Mouse (Mus musculus): ENCODE data around the gene Vsig8. TPM values are rescaled to one million over a fixed set of nuclear protein-coding genes. Genes with fewer than 3 reads are reported as not detected.

The Vsig8 gene
- polyA plus RNA-seq, 1 experiment from 2014 or later = 1.8 TPM

DNA sequence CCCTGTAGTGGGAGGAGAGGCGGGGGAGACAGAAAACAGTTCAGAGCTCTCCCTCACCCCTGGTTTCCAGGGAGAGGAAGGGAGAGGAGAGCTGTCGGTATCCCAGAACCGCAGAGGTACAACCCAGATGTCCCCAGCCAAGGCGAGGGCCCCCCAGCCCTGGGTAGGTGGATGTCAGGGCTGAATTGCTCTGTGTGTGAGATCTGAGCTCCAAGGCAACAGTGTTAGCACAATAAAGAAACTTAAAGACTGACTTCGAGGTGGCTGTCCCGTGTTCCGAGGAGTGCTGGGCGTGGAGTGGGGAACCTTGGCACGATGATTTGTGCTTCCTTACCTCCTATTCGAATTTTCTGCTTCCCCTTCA lies 7.7 kb downstream of the Vsig8 start:
- Histone ChIP-seq H3K4me3 (replicated peaks) (peak overlapping the region; percentile 57), H3K36me3 (no peaks in the 10 kb centered on the region), H3K27me3 (replicated peaks) (peaks cover 9% of the 10 kb centered on the region; the same call in 1 of the 2 replicates), H3K27ac (no peak overlapping the region), H3K9me3 (no peaks in the 10 kb centered on the region), H3K4me2 (peak overlapping the region; percentile 97), H3K9ac (peak overlapping the region; percentile 30; the same call in 1 of the 2 replicates), H3K4me1 (peaks cover 9% of the 10 kb centered on the region)
- no peak for ATAC-seq (ENCODE audit: insufficient read depth, low FRiP score, low read depth)
- WGBS = 4% methylated on average over 10 of the region's 10 CpGs

- no peak overlapping the region for H3K4me2 ChIP-seq
- 0 out of 2 replicates have a peak, but pooled peaks cover 9% of the 10 kb centered on the region for H3K27me3 ChIP-seq (replicated peaks)
- no peak overlapping the region for H3K9ac ChIP-seq
- H3K27ac ChIP-seq = no peak overlapping the region
- H3K4me1 ChIP-seq = peaks cover 9% of the 10 kb centered on the region
- H3K4me3 ChIP-seq (replicated peaks) = no peak overlapping the region
- WGBS = 66% methylated on average over 3 of the region's 3 CpGs
- no peaks in the 10 kb centered on the region for H3K36me3 ChIP-seq
- H3K9me3 ChIP-seq = no peaks in the 10 kb centered on the region
- no peak for ATAC-seq (ENCODE audit: insufficient read depth, low FRiP score, low read depth)
These were observed 10.4 kb downstream of the Vsig8 start for GRCm38 (mm10) chr1:172566131-172566530.

DNA sequence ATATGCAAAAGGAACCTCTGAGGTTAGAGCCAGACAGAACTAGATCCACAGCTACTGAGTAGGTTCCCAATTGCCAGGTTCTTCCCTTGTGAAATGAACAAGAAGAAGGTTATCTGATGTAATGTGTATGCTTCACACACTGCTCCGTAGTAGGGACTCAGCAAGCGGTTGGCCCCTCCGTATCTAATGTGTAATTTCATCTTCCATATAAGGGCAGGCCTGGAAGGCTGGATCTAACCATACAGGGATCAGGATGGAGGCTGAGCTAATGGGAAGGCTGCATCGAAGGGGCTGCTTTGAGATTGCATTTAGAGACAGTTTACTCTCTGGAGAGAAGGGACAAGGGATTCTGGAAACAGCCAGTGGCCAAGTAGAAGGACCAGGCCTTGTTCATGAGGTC lies 12.0 kb downstream of the Vsig8 start:
- no peak for ATAC-seq (ENCODE audit: insufficient read depth, low FRiP score, low read depth)
- 0 out of 2 replicates have a peak, but pooled peaks cover 2% of the 10 kb centered on the region for H3K27me3 ChIP-seq (replicated peaks)
- no peaks in the 10 kb centered on the region for H3K36me3 ChIP-seq
- no peaks in the 10 kb centered on the region for H3K4me1 ChIP-seq
- H3K27ac ChIP-seq = no peak overlapping the region
- no peak overlapping the region for H3K4me3 ChIP-seq (replicated peaks)
- 38% methylated on average over 4 of the region's 4 CpGs for WGBS
- no peaks in the 10 kb centered on the region for H3K9me3 ChIP-seq
- H3K4me2 ChIP-seq = no peak overlapping the region
- no peak overlapping the region for H3K9ac ChIP-seq

DNA sequence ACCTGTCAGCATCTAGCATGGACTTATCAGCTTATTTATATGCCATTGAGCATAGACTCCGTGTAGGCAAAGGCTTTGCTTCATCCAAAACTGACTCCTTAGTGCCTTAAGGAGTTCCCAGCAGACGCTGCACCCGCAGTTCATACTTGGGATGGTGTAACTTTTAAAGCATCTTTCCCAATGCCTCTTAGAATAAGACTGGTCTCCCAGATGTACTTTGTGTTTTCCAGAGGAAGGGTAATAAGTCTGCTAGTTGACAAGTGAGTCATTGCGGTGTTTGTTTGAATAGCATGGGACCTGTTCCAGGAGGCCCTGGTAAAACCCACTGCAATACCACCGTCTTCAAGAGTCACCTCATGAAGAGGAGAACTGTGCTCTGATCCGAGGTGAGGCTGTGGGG lies 24.4 kb downstream of the Vsig8 start:
- Histone ChIP-seq H3K4me1 (no peaks in the 10 kb centered on the region), H3K27ac (no peak overlapping the region), H3K4me3 (replicated peaks) (no peak overlapping the region), H3K27me3 (replicated peaks) (peaks cover 1% of the 10 kb centered on the region; the same call in 1 of the 2 replicates), H3K36me3 (no peaks in the 10 kb centered on the region), H3K9me3 (no peaks in the 10 kb centered on the region), H3K4me2 (no peak overlapping the region), H3K9ac (no peak overlapping the region)
- ATAC-seq (ENCODE audit: insufficient read depth, low FRiP score, low read depth) = no peak
- WGBS = 49% methylated on average over 6 of the region's 6 CpGs

DNA sequence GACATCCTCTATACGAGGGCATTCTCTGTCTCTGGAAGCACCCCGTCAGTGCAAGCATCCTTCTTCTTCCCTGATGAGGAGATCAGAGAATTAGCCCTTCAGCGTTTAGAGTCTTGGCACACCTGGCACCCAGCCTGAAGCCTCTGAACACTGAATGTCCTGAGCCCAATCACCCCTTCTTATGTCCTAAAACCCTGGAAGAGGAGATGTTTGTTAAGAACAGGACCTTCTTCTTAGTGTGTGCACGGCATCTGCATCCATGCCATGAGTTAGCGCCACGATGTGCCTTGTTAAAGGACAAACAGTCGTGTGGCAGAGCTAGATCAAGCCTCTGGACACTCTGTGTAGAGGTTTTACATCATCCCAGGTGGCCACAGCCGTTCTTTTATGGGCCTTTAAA lies 26.7 kb downstream of the Vsig8 start:
- WGBS = 81% methylated on average over 8 of the region's 8 CpGs
- no peak for ATAC-seq (ENCODE audit: insufficient read depth, low FRiP score, low read depth)
- no peak overlapping the region for H3K4me2 ChIP-seq
- H3K36me3 ChIP-seq = no peaks in the 10 kb centered on the region
- no peak overlapping the region for H3K27ac ChIP-seq
- H3K4me3 ChIP-seq (replicated peaks) = no peak overlapping the region
- no peak overlapping the region for H3K9ac ChIP-seq
- peaks cover 8% of the 10 kb centered on the region; the same call in 1 of the 2 replicates for H3K27me3 ChIP-seq (replicated peaks)
- no peaks in the 10 kb centered on the region for H3K9me3 ChIP-seq
- H3K4me1 ChIP-seq = no peaks in the 10 kb centered on the region

DNA sequence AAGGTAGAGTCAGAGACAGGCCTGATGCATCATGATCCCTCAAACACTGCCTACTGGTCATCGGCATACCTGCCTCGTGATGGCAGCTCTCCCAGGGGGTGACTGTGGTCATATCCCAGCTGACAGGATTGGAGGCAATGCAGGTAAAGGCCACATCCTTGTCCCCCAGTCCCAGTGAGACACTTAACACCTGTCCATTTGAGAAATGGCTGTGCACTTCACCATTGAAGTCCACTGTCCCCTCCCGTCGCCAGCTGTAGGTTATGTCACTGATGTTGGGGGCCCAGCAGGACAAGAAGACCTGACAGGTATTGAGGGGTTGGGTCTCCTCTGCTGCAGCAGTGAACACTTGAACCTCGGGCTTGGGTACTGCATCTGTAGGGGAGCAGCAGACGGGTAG lies 28.5 kb downstream of the Vsig8 start:
- 84% methylated on average over 6 of the region's 6 CpGs for WGBS
- no peak for ATAC-seq (ENCODE audit: insufficient read depth, low FRiP score, low read depth)
- H3K36me3 ChIP-seq = no peaks in the 10 kb centered on the region

DNA sequence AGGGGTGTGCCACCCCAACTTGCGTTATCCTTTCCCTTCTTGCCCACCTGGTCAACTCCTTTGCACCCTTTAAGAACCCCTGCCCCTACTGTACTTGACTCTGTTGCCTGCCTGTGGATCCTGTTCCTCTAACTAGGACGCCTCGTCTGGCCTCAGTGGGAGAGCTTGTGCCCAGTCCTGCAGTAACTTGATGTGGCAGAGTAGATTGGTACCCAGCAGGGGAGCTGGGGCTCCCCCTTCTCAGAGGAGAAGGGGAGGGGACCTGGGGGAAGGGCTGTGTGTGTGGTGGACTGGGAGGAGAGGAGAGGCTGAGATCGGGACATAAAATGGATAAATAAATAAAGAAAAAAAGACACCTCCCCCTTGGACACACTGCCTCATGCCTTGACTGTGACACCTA lies 29.3 kb downstream of the Vsig8 start:
- no peak overlapping the region for H3K9ac ChIP-seq
- no peaks in the 10 kb centered on the region for H3K9me3 ChIP-seq
- H3K27me3 ChIP-seq (replicated peaks) = peaks cover 8% of the 10 kb centered on the region; the same call in 1 of the 2 replicates
- H3K36me3 ChIP-seq = no peaks in the 10 kb centered on the region
- ATAC-seq (ENCODE audit: insufficient read depth, low FRiP score, low read depth) = no peak
- 50% methylated on average over 4 of the region's 4 CpGs for WGBS
- no peak overlapping the region for H3K27ac ChIP-seq
- H3K4me2 ChIP-seq = no peak overlapping the region
- no peak overlapping the region for H3K4me3 ChIP-seq (replicated peaks)
- H3K4me1 ChIP-seq = no peaks in the 10 kb centered on the region

More for the DNA sequence above, 28.5 kb downstream of the Vsig8 start:
- H3K9me3 ChIP-seq = no peaks in the 10 kb centered on the region
- peaks cover 8% of the 10 kb centered on the region; the same call in 1 of the 2 replicates for H3K27me3 ChIP-seq (replicated peaks)
- H3K4me3 ChIP-seq (replicated peaks) = no peak overlapping the region
- no peaks in the 10 kb centered on the region for H3K4me1 ChIP-seq
- H3K27ac ChIP-seq = no peak overlapping the region
- H3K4me2 ChIP-seq = no peak overlapping the region
- no peak overlapping the region for H3K9ac ChIP-seq

DNA sequence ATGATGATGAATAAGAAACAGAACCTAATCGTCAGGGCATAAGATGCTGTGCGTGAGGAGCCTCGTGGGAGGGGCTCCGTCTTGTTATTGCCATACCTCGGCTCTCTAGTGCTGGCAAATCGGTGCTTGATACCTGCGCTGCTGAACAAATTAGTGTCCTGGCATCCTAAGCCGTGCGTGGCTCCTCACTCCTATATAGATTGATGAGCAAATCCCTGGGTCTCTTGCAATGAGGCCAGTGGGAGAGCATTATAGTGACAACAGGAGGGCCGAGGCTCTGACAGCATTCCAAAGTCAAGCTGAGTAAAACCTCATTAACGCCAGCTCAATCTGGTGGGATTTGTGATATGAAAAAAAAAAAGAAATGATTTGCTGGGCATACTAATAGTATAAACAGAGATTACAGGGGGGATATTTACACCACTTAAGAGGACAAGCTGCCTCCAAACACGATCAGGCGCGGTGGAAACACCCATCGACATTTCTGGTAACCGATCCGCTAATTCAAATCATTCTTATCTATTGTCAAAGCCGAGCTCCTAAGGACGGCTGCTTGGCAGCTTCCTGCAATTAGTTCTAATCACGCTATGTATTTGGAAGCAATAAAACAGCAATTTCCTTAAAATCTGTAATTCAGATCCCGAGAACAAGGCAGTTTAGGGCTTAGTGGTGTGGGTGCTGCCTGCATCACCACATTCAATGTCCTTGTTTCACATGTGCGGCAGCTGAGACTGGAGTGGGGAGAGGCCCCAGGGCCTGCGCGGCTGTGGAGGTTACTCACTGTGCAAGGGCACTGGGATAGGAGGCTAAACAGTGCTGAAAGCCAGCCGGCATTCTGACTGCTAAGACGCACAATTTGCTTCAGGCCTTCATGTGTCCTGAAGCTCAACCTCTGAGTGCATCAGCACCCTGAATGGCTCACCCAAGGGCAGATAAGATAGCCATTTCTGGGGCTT lies 30.2 kb downstream of the Vsig8 start:
- Histone ChIP-seq H3K4me3 (replicated peaks) (no peak overlapping the region), H3K4me1 (no peaks in the 10 kb centered on the region), H3K9me3 (no peaks in the 10 kb centered on the region), H3K4me2 (no peak overlapping the region), H3K27ac (no peak overlapping the region), H3K36me3 (no peaks in the 10 kb centered on the region), H3K9ac (no peak overlapping the region), H3K27me3 (replicated peaks) (peaks cover 8% of the 10 kb centered on the region; the same call in 1 of the 2 replicates)
- WGBS = 40% methylated on average over 26 of the region's 26 CpGs
- no peak for ATAC-seq (ENCODE audit: insufficient read depth, low FRiP score, low read depth)

DNA sequence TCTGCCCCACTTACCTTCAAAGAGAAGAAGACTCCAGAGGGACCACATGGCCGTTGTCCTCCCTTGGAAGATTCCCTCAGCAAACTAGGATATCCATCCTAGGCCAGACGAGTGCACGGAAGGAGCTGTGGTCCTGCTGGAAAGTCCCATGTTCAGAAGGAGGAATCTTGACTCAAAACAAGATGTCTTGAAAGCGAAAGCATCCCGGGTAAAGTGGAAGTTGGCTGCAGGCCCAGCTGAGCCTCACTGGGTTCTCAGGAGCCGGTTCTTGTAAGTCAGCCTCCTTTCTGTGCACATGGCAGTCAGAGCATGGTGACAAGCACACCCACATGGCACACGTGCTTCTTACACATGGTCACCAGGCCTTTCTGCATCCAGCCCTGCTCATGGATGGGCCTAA lies 34.6 kb downstream of the Vsig8 start, which contains the start of gene Slamf8:
Slamf8 (minus strand) TSS at position 184 of the 400 bp plus-strand sequence.
- Histone ChIP-seq H3K4me3 (replicated peaks) (no peak within 1 kb of the TSS), H3K27ac (no peak within 1 kb of the TSS), H3K27me3 (replicated peaks) (peaks cover 4% of the 10 kb centered on the region; the same call in 1 of the 2 replicates), H3K36me3 (no peaks in the 10 kb centered on the region), H3K4me1 (no peaks in the 10 kb centered on the region), H3K4me2 (no peak within 1 kb of the TSS), H3K9ac (no peak within 1 kb of the TSS), H3K9me3 (no peaks in the 10 kb centered on the region)
- WGBS = 67% methylated on average over 7 of the region's 7 CpGs
- no peak for ATAC-seq (ENCODE audit: insufficient read depth, low FRiP score, low read depth)

GRCm38 (mm10) chr1:172593321-172593720 lies 37.6 kb downstream of the Vsig8 start:
- no peak for ATAC-seq (ENCODE audit: insufficient read depth, low FRiP score, low read depth)
- WGBS = 61% methylated on average over 3 of the region's 3 CpGs
- Histone ChIP-seq H3K4me3 (replicated peaks) (no peak overlapping the region), H3K27me3 (replicated peaks) (no peaks in the 10 kb centered on the region), H3K27ac (no peak overlapping the region), H3K9me3 (no peaks in the 10 kb centered on the region), H3K36me3 (no peaks in the 10 kb centered on the region), H3K4me1 (no peaks in the 10 kb centered on the region), H3K4me2 (no peak overlapping the region), H3K9ac (no peak overlapping the region)

GRCm38 (mm10) chr1:172593956-172594355 lies 38.2 kb downstream of the Vsig8 start:
- H3K9ac ChIP-seq = no peak overlapping the region
- H3K36me3 ChIP-seq = no peaks in the 10 kb centered on the region
- H3K9me3 ChIP-seq = no peaks in the 10 kb centered on the region
- H3K4me1 ChIP-seq = no peaks in the 10 kb centered on the region
- 83% methylated on average over 2 of the region's 2 CpGs for WGBS
- H3K27ac ChIP-seq = no peak overlapping the region
- H3K27me3 ChIP-seq (replicated peaks) = no peaks in the 10 kb centered on the region
- H3K4me2 ChIP-seq = no peak overlapping the region
- H3K4me3 ChIP-seq (replicated peaks) = no peak overlapping the region
- ATAC-seq (ENCODE audit: insufficient read depth, low FRiP score, low read depth) = no peak

DNA sequence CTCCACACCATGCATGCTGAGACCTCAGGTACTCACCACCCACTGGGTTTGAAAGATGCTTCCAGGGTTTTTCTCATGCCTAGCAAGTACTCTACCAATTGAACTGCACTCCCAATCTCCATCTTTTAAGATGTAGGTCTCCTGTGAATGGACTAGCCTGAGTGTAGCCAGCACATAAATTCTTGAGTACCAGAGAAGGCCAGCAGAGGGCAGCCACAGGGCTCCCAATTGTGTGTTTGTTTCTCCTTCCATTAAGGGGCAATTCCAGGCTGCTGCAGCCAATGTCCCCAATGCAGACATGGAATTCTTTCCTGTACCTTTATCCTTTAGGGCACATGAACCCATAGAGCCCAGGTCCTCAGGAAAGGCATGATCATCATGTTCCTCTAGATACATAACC lies 38.8 kb downstream of the Vsig8 start:
- Histone ChIP-seq H3K4me3 (replicated peaks) (no peak overlapping the region), H3K27me3 (replicated peaks) (no peaks in the 10 kb centered on the region), H3K9me3 (no peaks in the 10 kb centered on the region), H3K4me1 (no peaks in the 10 kb centered on the region), H3K9ac (no peak overlapping the region), H3K36me3 (no peaks in the 10 kb centered on the region), H3K27ac (no peak overlapping the region), H3K4me2 (no peak overlapping the region)
- ATAC-seq (ENCODE audit: insufficient read depth, low FRiP score, low read depth) = no peak

Measured in stomach, embryonic 15.5 days (tissue).